Mouse (Mus musculus): ENCODE data around the gene Kpna1.

DNA sequence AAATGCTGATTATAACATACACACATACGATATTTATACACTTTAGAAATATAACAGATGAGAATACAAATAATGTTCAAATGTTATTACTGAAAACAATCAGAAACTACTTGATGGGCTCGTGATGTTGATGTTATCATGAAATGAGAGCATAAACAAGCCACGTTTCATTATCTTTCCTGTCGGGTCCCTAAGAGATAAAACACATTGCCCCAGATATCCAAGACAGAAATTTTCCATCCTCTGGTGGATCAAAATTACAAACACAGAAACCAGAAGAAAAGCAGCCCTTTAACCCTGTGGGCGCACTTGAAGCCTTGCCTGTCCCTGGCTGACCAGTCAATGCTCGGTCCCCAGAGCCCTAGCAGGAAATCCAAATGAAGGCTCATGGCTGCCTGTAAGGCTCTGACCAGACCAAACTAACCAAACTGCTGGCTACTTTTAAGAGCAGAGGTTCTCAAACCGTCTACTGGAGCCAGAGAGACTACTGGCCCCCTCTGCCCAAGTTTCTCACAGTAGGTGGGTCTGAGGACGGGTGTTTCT lies 79.5 kb downstream of the Kpna1 start:
- TF ChIP-seq CTCF (IDR thresholded peaks at IDR 0.05) (no peak), EP300 (IDR thresholded peaks at IDR 0.05; ENCODE audit: insufficient read depth, low read depth, low read length) (no peak), POLR2A (IDR thresholded peaks at IDR 0.05; ENCODE audit: insufficient read depth, low read depth, low read length) (no peak)
